Mouse (Mus musculus) kidney, adult 2 months (tissue): ENCODE measurements at regions not wholly inside any gene's neighbourhood (a gene's known extent, or its start where the extent isn't known, plus 50 kb on each side); places are given as distances from the start of the nearest gene placed in this dataset.

ENCODE experiments used
- CTCF ChIP-seq: fragments of 200-500 bp; conservative IDR thresholded peaks from 2 replicates; pipeline ENCODE4 v1.5.1; 2011; ENCODE audit warnings: low read depth, mild to moderate bottlenecking, control low read depth, low read length, moderate library complexity, mixed read lengths; ENCODE audit not compliant: insufficient read depth, insufficient read length
- POLR2A ChIP-seq: fragments of 200-500 bp; IDR thresholded peaks from one replicate; pipeline ENCODE4 v1.6.1; 2011; ENCODE audit warnings: low read depth, low read length, control low read depth

DNA sequence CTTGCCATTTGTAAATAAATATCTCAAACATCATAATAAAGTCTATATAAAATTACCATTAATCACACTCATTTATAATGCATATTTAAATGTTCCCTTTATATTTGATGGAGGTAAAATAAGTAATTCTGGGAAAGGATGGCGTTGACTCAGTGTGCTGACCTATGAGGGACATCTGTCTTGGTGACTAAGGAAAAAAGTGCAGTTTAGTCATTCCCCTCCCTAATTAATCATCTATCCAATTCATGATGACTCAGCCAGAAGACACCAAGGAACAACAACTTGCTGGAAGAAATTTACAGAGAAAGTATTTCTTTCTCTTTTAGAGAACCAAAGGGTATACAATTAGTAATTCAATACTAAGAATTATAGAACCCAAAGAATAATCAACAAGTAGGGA, 584.0 kb upstream of the Msl3l2 start:
- TF ChIP-seq CTCF (no peak), POLR2A (no peak)
